Mouse (Mus musculus) stomach, embryonic 15.5 days (tissue): ENCODE results near the gene Vwc2. TPM values are rescaled to one million over a fixed set of nuclear protein-coding genes. Genes with fewer than 3 reads are reported as not detected.

Experiments
- ATAC-seq: fragments of 200-750 bp; cut with Nextera tagmentation; 2 replicates; pipeline ENCODE4 v1.8.0; 2017; ENCODE audit warnings: low read depth, moderate number of reproducible peaks, moderate TSS enrichment; ENCODE audit not compliant: insufficient read depth, low FRiP score
- H3K27ac ChIP-seq: fragments of 300-500 bp; sonication (generic); 2 replicates; pipeline ENCODE4 v1.5.1; 2015; ENCODE audit warnings: mild to moderate bottlenecking, inconsistent platforms
- H3K27me3 ChIP-seq: fragments of 300-500 bp; sonication (generic); replicated peaks from 2 replicates; pipeline ENCODE4 v1.6.1; 2015; ENCODE audit warnings: inconsistent platforms
- H3K36me3 ChIP-seq: fragments of 300-500 bp; sonication (generic); 2 replicates; pipeline ENCODE4 v1.6.1; 2015; ENCODE audit warnings: inconsistent platforms
- H3K4me1 ChIP-seq: fragments of 300-500 bp; sonication (generic); 2 replicates; pipeline ENCODE4 v1.6.1; 2015; ENCODE audit warnings: inconsistent platforms
- H3K4me2 ChIP-seq: fragments of 300-500 bp; sonication (generic); 2 replicates; pipeline ENCODE4 v1.6.1; 2015; ENCODE audit warnings: mild to moderate bottlenecking, inconsistent platforms
- H3K4me3 ChIP-seq: fragments of 300-500 bp; sonication (generic); replicated peaks from 2 replicates; pipeline ENCODE4 v1.5.1; 2015; ENCODE audit warnings: inconsistent platforms
- H3K9ac ChIP-seq: fragments of 300-500 bp; sonication (generic); 2 replicates; pipeline ENCODE4 v1.6.1; 2015; ENCODE audit warnings: inconsistent platforms
- H3K9me3 ChIP-seq: fragments of 300-500 bp; sonication (generic); 2 replicates; pipeline ENCODE4 v1.6.1; 2016; ENCODE audit warnings: inconsistent platforms
- WGBS: fragments of 180-500 bp; shearing (Covaris S2); methylation state at CpG from one replicate; pipeline ENCODE4 v1.1.7; 2015; 5-methylcytosine and 5-hydroxymethylcytosine counted together
- polyA plus RNA-seq: library from polyadenylated mRNA; unstranded; fragments of >200 nt; fragmentation: Nextera tagmentation; extraction: Ambion mirVana; gene quantifications from 2 replicates; pipeline ENCODE4 v1.2.1, GENCODE M21; 2015

Vwc2 gene
- polyA plus RNA-seq, 1 experiment from 2014 or later, result 1.2 TPM

DNA sequence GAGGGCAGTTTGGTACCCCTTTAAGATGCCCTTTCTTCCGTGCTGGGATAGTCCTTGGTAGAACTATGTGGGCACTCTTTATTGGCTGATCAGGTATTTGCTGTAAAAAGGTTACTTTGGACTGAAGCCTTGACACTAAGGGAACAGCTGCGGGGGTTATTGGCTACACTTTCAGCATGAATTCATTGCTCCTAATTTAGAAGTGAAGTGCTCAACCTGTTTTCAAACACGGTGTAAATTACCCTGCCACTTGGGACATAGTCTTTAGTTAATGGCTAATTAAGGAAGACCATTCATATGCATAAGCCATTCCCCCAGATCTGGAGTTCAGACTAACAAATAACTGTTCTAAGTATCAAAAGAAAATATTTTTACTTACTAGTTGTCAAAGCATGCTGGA is 2.7 kb downstream of the Vwc2 start:
- ATAC-seq, result no peak
- H3K9ac ChIP-seq, result no peak overlapping the region

DNA sequence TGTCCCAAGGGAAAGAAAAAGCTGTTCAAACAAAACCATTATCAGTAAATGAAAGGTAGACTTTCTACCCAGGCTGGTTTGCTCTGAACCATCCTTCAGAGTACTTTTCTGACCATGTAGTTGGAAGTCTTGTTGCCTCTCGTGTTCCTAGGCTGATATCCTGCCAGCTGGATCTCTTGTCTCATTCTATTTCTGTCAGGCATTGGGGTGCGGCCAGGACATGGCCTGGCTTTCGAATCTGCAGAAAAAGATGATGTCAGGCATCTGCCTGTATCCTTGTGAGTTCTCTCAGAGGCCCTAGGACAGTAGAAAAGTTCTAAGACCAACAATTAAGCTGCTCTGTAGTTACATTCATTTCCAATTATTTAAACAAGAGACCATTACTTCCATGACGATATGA is 8.8 kb downstream of the Vwc2 start:
- no peaks in the 10 kb centered on the region for H3K36me3 ChIP-seq
- H3K4me2 ChIP-seq, result no peak overlapping the region
- H3K4me3 ChIP-seq, result no peak overlapping the region
- no peaks in the 10 kb centered on the region for H3K9me3 ChIP-seq
- ATAC-seq, result no peak
- 64% methylated on average over 4 of the region's 4 CpGs for WGBS
- no peak overlapping the region for H3K27ac ChIP-seq
- H3K4me1 ChIP-seq, result no peaks in the 10 kb centered on the region
- no peak overlapping the region for H3K9ac ChIP-seq
- 0 out of 2 replicates have a peak, but pooled peaks cover under 1% of the 10 kb centered on the region for H3K27me3 ChIP-seq

More for the DNA sequence above, 2.7 kb downstream of the Vwc2 start:
- H3K4me3 ChIP-seq, result peak overlapping the region; percentile 44; the same call in 1 of the 2 replicates
- no peak overlapping the region for H3K27ac ChIP-seq
- peak overlapping the region; percentile 88 for H3K4me2 ChIP-seq
- no peaks in the 10 kb centered on the region for H3K36me3 ChIP-seq
- peaks cover 16% of the 10 kb centered on the region; the same call in 1 of the 2 replicates for H3K4me1 ChIP-seq
- peaks cover 53% of the 10 kb centered on the region for H3K27me3 ChIP-seq
- H3K9me3 ChIP-seq, result no peaks in the 10 kb centered on the region
- 6% methylated on average over 3 of the region's 3 CpGs for WGBS

DNA sequence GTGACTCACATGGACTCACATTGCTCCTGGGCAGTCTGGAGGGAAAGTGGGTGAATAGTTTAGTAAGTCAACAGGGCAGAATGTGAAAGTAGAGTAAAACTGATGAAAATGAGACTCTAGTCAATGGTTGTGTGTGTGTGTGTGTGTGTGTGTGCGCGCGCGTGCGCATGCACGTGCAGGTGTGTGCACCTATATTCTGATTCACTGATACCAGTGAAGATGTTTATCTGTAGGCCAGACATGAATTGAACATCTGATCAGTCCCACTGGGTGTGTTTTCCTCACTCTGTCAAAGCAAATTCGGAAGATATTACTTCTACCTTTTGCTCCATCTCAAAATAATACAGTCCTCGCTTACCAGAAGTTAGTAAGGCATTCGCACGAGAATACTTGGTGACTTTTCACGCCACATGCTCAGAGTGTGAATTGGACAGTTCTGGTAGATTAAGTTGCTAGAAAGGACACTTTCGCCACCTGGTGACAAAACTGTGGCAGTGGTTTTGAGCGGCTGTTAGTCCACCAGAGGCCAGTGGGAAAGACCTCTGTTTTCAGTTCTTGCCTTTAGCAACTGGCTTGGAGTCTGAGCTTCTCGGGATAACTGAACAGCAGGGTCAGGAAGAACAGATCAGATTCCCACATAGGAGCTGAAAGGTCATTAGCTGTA is 17.5 kb downstream of the Vwc2 start:
- Histone ChIP-seq H3K4me3 (no peak overlapping the region), H3K9ac (no peak overlapping the region), H3K9me3 (no peaks in the 10 kb centered on the region), H3K4me1 (no peaks in the 10 kb centered on the region), H3K4me2 (no peak overlapping the region), H3K27me3 (no peaks in the 10 kb centered on the region), H3K36me3 (no peaks in the 10 kb centered on the region), H3K27ac (no peak overlapping the region)
- ATAC-seq, result no peak
- WGBS, result 54% methylated on average over 14 of the region's 14 CpGs

GRCm38 (mm10) chr11:11140622-11141021 is 26.6 kb downstream of the Vwc2 start:
- no peaks in the 10 kb centered on the region for H3K4me1 ChIP-seq
- H3K27me3 ChIP-seq, result no peaks in the 10 kb centered on the region
- no peak overlapping the region for H3K27ac ChIP-seq
- H3K9ac ChIP-seq, result no peak overlapping the region
- H3K36me3 ChIP-seq, result no peaks in the 10 kb centered on the region
- no peak for ATAC-seq
- no peaks in the 10 kb centered on the region for H3K9me3 ChIP-seq
- no peak overlapping the region for H3K4me2 ChIP-seq
- no peak overlapping the region for H3K4me3 ChIP-seq

GRCm38 (mm10) chr11:11152681-11153080 is 38.7 kb downstream of the Vwc2 start:
- no peak for ATAC-seq
- no peaks in the 10 kb centered on the region for H3K4me1 ChIP-seq
- H3K27ac ChIP-seq, result no peak overlapping the region
- H3K9ac ChIP-seq, result no peak overlapping the region
- no peaks in the 10 kb centered on the region for H3K27me3 ChIP-seq
- no peak overlapping the region for H3K4me2 ChIP-seq
- H3K4me3 ChIP-seq, result no peak overlapping the region
- no peaks in the 10 kb centered on the region for H3K9me3 ChIP-seq
- H3K36me3 ChIP-seq, result no peaks in the 10 kb centered on the region
- 60% methylated on average over 1 of the region's 1 CpGs for WGBS

DNA sequence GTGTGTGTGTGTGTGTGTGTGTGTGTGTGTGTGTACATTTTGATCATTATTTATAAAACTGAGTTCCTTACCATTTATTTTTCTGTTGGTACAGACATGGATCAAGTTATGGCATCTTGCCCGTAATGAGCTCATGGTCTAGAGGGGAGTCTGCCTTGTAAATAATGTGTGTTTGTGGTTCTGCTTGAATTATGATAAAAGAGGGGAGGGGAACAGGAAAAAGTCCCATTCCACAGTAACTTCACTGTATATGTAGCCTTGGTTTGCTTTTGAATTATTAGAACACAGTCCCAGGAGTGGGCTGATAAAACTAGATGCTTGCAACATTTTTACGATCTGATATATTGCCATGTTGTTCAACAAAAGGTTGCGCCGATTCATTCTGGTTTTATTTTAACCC is 57.4 kb downstream of the Vwc2 start:
- Histone ChIP-seq H3K4me1 (no peaks in the 10 kb centered on the region), H3K9me3 (no peaks in the 10 kb centered on the region), H3K27ac (no peak overlapping the region), H3K4me2 (no peak overlapping the region), H3K27me3 (no peaks in the 10 kb centered on the region), H3K36me3 (no peaks in the 10 kb centered on the region), H3K9ac (no peak overlapping the region), H3K4me3 (no peak overlapping the region)
- ATAC-seq, result no peak
- 80% methylated on average over 4 of the region's 4 CpGs for whole genome bisulfite sequencing

GRCm38 (mm10) chr11:11175259-11175658 is 61.2 kb downstream of the Vwc2 start:
- Histone ChIP-seq H3K4me3 (no peak overlapping the region), H3K36me3 (no peaks in the 10 kb centered on the region), H3K9me3 (no peaks in the 10 kb centered on the region), H3K9ac (no peak overlapping the region), H3K27me3 (no peaks in the 10 kb centered on the region), H3K27ac (no peak overlapping the region), H3K4me2 (no peak overlapping the region), H3K4me1 (no peaks in the 10 kb centered on the region)
- no peak for ATAC-seq
- WGBS, result 64% methylated on average over 2 of the region's 2 CpGs

DNA sequence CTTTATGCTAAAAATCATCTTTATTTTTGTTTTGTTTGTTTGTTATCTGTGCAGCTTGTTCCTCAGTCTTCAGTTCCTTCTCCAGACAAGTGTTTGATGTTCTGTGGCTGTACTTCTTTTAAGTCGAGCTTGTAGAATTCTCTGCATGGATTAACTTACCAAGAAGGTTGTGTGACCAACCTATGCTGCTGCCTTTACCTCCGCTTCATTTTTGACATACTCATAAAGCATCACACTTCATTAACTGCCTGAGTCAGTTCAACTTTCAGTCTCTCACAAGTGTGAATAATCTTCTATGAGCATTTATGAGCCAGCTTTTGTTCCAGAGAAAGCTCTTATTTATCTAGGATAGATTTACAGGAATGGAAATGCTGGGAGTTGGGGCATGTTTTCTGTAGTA is 68.7 kb downstream of the Vwc2 start:
- no peak for ATAC-seq

GRCm38 (mm10) chr11:11223162-11223561 is 109.1 kb downstream of the Vwc2 start:
- no peak for ATAC-seq
- Histone ChIP-seq H3K9me3 (no peaks in the 10 kb centered on the region), H3K27me3 (no peaks in the 10 kb centered on the region), H3K36me3 (no peaks in the 10 kb centered on the region), H3K27ac (no peak overlapping the region), H3K4me1 (no peaks in the 10 kb centered on the region), H3K9ac (no peak overlapping the region), H3K4me3 (no peak overlapping the region), H3K4me2 (no peak overlapping the region)
- 17% methylated on average over 1 of the region's 1 CpGs for WGBS

More for the DNA sequence above, 68.7 kb downstream of the Vwc2 start:
- H3K4me2 ChIP-seq, result no peak overlapping the region
- H3K27me3 ChIP-seq, result no peaks in the 10 kb centered on the region
- H3K36me3 ChIP-seq, result no peaks in the 10 kb centered on the region
- no peak overlapping the region for H3K4me3 ChIP-seq
- H3K27ac ChIP-seq, result no peak overlapping the region
- no peak overlapping the region for H3K9ac ChIP-seq
- H3K4me1 ChIP-seq, result no peaks in the 10 kb centered on the region
- H3K9me3 ChIP-seq, result no peaks in the 10 kb centered on the region
- WGBS, result 69% methylated on average over 2 of the region's 2 CpGs

DNA sequence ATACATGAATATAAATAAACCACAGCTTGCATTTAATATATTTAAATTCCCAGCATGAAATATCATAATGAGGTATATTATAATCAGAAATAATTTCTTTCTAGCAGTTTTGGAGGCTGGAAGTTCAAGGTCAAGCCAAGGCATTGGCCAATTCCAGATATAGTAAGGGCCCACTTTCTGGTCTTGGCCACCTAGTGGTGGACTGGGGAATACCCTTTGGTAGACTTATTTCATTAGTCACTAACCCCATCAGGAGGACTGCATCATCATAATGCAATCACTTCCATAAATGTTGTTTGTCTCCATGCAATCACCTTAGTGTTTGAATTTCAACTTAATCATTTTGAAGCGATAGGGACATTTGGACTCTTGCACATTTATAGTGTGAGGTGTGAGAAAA is 125.3 kb downstream of the Vwc2 start:
- Histone ChIP-seq H3K4me2 (no peak overlapping the region), H3K27ac (no peak overlapping the region), H3K4me1 (no peaks in the 10 kb centered on the region), H3K36me3 (no peaks in the 10 kb centered on the region), H3K9me3 (no peaks in the 10 kb centered on the region), H3K27me3 (no peaks in the 10 kb centered on the region), H3K4me3 (no peak overlapping the region), H3K9ac (no peak overlapping the region)
- no peak for ATAC-seq
- WGBS, result 69% methylated on average over 1 of the region's 1 CpGs

- Histone ChIP-seq H3K9ac (no peak overlapping the region), H3K9me3 (no peaks in the 10 kb centered on the region), H3K4me2 (no peak overlapping the region), H3K4me3 (no peak overlapping the region), H3K27ac (no peak overlapping the region), H3K4me1 (no peaks in the 10 kb centered on the region), H3K27me3 (no peaks in the 10 kb centered on the region), H3K36me3 (no peaks in the 10 kb centered on the region)
- 59% methylated on average over 6 of the region's 6 CpGs for WGBS
- no peak for ATAC-seq
Observed at GRCm38 (mm10) chr11:11242694-11243377, 128.8 kb downstream of the Vwc2 start.

DNA sequence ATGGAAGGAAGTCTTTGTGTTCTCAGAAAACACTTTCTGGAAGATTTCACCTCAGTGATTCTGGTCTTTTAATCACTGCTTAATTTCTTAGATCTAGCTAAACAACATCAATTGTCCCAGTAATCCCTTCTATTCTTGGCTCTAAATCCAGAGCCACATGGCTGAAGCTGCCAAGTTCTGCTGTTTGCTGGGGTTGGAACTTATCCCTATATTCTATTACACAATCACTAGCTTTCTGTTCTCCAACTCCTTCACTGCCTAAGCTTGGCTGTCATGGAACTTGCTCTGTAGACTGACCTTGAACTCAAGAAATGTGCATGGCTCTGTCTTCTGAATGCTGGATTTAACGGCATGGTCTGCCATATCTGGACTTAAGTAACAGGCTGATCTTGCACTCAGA is 143.3 kb downstream of the Vwc2 start:
- Histone ChIP-seq H3K4me1 (no peaks in the 10 kb centered on the region), H3K4me2 (no peak overlapping the region), H3K27ac (no peak overlapping the region), H3K9ac (no peak overlapping the region), H3K4me3 (no peak overlapping the region), H3K27me3 (no peaks in the 10 kb centered on the region), H3K9me3 (no peaks in the 10 kb centered on the region), H3K36me3 (no peaks in the 10 kb centered on the region)
- 72% methylated on average over 1 of the region's 1 CpGs for WGBS
- no peak for ATAC-seq
